In the genomic region with DNA sequence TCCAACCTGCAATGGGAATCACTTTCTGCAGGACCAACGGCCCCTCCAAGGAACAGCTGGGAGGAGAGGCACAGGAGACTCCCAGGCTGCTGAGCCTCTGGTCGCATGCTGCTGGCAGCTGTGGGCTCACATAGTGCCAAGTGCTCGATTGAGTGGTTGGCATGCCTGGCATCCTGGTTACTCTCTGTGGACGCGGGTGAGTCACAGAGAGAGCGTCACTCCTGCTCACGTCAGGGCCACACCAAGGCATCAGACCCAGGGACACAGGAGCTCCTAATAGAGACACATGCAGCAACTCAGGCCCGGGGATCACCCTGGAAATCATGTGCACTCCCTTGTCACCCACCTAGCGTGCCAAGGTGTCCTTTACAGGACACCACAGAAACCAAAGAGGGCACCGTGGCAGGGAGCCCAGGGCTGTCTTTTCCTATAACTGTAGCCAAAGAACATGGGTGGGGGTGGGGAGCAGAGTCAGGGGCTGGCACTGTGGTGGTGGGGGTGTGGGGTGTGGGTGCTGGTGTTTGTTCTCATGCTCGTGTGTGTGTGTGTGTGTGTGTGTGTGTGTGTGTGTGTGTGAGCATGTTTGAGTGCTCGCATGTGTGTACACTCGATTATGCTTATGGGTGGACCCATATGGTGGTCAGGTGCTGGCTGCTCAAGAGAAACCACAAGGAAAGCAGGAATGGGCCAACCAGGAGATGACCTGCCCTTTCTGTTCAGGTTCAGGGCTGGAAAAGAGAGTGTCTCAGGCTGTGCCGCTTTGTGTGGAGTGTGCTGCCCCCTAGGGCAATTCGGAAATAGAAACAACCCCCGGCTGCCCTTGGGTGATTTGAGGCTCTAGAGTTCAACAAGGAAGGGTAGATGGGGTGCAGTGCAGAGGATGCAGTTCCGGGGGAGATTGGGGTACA, we compare ENCODE assay signal across 8 mouse cellular contexts.
DNase-seq lines count a peak whose midpoint lies in the region; ATAC-seq and TF ChIP-seq lines count a peak whose summit lies in the region.

No protein-coding gene starts in this region.

- H3K9ac ChIP-seq in heart, embryonic 11.5 days (ENCODE audit: low read depth, low read length), result no peak overlapping the region
- no peak overlapping the region for H3K9ac ChIP-seq in kidney, embryonic 14.5 days (ENCODE audit: low read depth, low read length)
- H3K9ac ChIP-seq in lung, postnatal 0 days (replicated peaks; ENCODE audit: low read depth), result no peak overlapping the region

- peak; percentile 60 for TF ChIP-seq CTCF in C2C12 (IDR thresholded peaks at IDR 0.05; ENCODE audit: control insufficient read depth, insufficient read depth, insufficient read length)
- TF ChIP-seq CTCF in lung, postnatal 0 days (IDR thresholded peaks at IDR 0.05), result peak; percentile 83
- peak; percentile 46; the same call in 1 of the 2 replicates for TF ChIP-seq CTCF in olfactory bulb, adult 2 months (IDR thresholded peaks at IDR 0.05; ENCODE audit: insufficient read depth, low read depth, low read length)

- ATAC-seq in heart, embryonic 11.5 days (replicated peaks; ENCODE audit: insufficient number of reproducible peaks, low FRiP score, low TSS enrichment), result peak; percentile 29; the same call in 1 of the 2 replicates
- peak; percentile 70; the same call in 1 of the 2 replicates for ATAC-seq in kidney, embryonic 14.5 days (ENCODE audit: low FRiP score, low TSS enrichment)
- peak; percentile 91 for ATAC-seq in lung, postnatal 0 days
- ATAC-seq in erythroid progenitor cell, adult 5-6 weeks (replicated peaks; ENCODE audit: low FRiP score, poor library complexity, severe bottlenecking), result no peak

- 0 out of 2 replicates have a peak, but pooled peaks have one; percentile 9 for TF ChIP-seq POLR2A in olfactory bulb, adult 2 months (IDR thresholded peaks at IDR 0.05; ENCODE audit: insufficient read depth, low read depth, low read length)

- H3K79me3 ChIP-seq in C2C12 (ENCODE audit: low read depth), result no peaks in the 10 kb centered on the region

- H3K4me2 ChIP-seq in heart, embryonic 11.5 days, result no peak overlapping the region
- H3K4me2 ChIP-seq in kidney, embryonic 14.5 days (replicated peaks; ENCODE audit: low read depth, low read length), result no peak overlapping the region
- no peak overlapping the region for H3K4me2 ChIP-seq in lung, postnatal 0 days (replicated peaks; ENCODE audit: low read depth, low read length)

- H3K27ac ChIP-seq in embryonic facial prominence, embryonic 10.5 days (replicated peaks), result peak overlapping the region; percentile 30; the same call in 1 of the 2 replicates
- no peak overlapping the region for H3K27ac ChIP-seq in heart, embryonic 11.5 days (ENCODE audit: low read depth, low read length)
- no peak overlapping the region for H3K27ac ChIP-seq in kidney, embryonic 14.5 days (ENCODE audit: low read depth, low read length)
- 0 out of 2 replicates have a peak overlapping the region, but pooled peaks have one; percentile 14 for H3K27ac ChIP-seq in lung, postnatal 0 days (ENCODE audit: low read length)
- no peak overlapping the region for H3K27ac ChIP-seq in olfactory bulb, adult 2 months (ENCODE audit: insufficient read depth, low read depth, low read length)

- no peak overlapping the region for H3K4me3 ChIP-seq in C2C12 (ENCODE audit: insufficient read depth, poor library complexity, severe bottlenecking)
- H3K4me3 ChIP-seq in embryonic facial prominence, embryonic 10.5 days, result no peak overlapping the region
- H3K4me3 ChIP-seq in heart, embryonic 11.5 days (ENCODE audit: low read depth, low read length), result no peak overlapping the region
- no peak overlapping the region for H3K4me3 ChIP-seq in kidney, embryonic 14.5 days (ENCODE audit: low read length)
- H3K4me3 ChIP-seq in lung, postnatal 0 days (ENCODE audit: low read depth, low read length), result no peak overlapping the region
- no peak overlapping the region for H3K4me3 ChIP-seq in olfactory bulb, adult 2 months (ENCODE audit: insufficient read depth, low read depth, low read length)

- H3K4me1 ChIP-seq in embryonic facial prominence, embryonic 10.5 days, result peaks cover 15% of the 10 kb centered on the region
- H3K4me1 ChIP-seq in heart, embryonic 11.5 days (ENCODE audit: control insufficient read depth, insufficient read depth, low read length), result peaks cover 13% of the 10 kb centered on the region; the same call in 1 of the 2 replicates
- no peaks in the 10 kb centered on the region for H3K4me1 ChIP-seq in kidney, embryonic 14.5 days (ENCODE audit: control insufficient read depth, insufficient read depth, low read length)
- no peaks in the 10 kb centered on the region for H3K4me1 ChIP-seq in lung, postnatal 0 days (ENCODE audit: insufficient read depth, low read depth, low read length)
- peaks cover 11% of the 10 kb centered on the region for H3K4me1 ChIP-seq in olfactory bulb, adult 2 months (ENCODE audit: control insufficient read depth, insufficient read depth, low read length)

- WGBS in embryonic facial prominence, embryonic 10.5 days, result 75% methylated on average over 17 of the region's 17 CpGs
- WGBS in heart, embryonic 11.5 days (ENCODE audit: insufficient replicate concordance), result 73% methylated on average over 17 of the region's 17 CpGs
- WGBS in kidney, embryonic 14.5 days, result 71% methylated on average over 17 of the region's 17 CpGs
- WGBS in lung, postnatal 0 days, result 54% methylated on average over 17 of the region's 17 CpGs
- WGBS in olfactory bulb, adult 2 months, result 51% methylated on average over 17 of the region's 17 CpGs

- H3K9me3 ChIP-seq in embryonic facial prominence, embryonic 10.5 days, result no peaks in the 10 kb centered on the region
- H3K9me3 ChIP-seq in heart, embryonic 11.5 days (replicated peaks; ENCODE audit: control insufficient read depth, low read length), result no peaks in the 10 kb centered on the region
- no peaks in the 10 kb centered on the region for H3K9me3 ChIP-seq in kidney, embryonic 14.5 days (ENCODE audit: control insufficient read depth, low read length)
- no peaks in the 10 kb centered on the region for H3K9me3 ChIP-seq in lung, postnatal 0 days (ENCODE audit: low read length)

- H3ac ChIP-seq in C2C12 (ENCODE audit: control insufficient read depth, insufficient read length, low read depth), result no peak overlapping the region

- H3K36me3 ChIP-seq in C2C12 (ENCODE audit: control insufficient read depth, insufficient read depth), result no peaks in the 10 kb centered on the region
- H3K36me3 ChIP-seq in embryonic facial prominence, embryonic 10.5 days (replicated peaks), result no peaks in the 10 kb centered on the region
- H3K36me3 ChIP-seq in heart, embryonic 11.5 days (ENCODE audit: control insufficient read depth, insufficient read depth, low read length), result no peaks in the 10 kb centered on the region
- no peaks in the 10 kb centered on the region for H3K36me3 ChIP-seq in kidney, embryonic 14.5 days (ENCODE audit: control insufficient read depth, insufficient read depth, low read length)
- H3K36me3 ChIP-seq in lung, postnatal 0 days (ENCODE audit: insufficient read depth, low read length), result no peaks in the 10 kb centered on the region

- peaks cover 20% of the 10 kb centered on the region for H3K27me3 ChIP-seq in C2C12 (ENCODE audit: control insufficient read depth, insufficient read depth, insufficient read length)
- H3K27me3 ChIP-seq in embryonic facial prominence, embryonic 10.5 days (replicated peaks; ENCODE audit: low read depth, poor library complexity, severe bottlenecking), result 0 out of 2 replicates have a peak, but pooled peaks cover 7% of the 10 kb centered on the region
- H3K27me3 ChIP-seq in heart, embryonic 11.5 days (ENCODE audit: control insufficient read depth, insufficient read depth, low read length), result no peaks in the 10 kb centered on the region
- no peaks in the 10 kb centered on the region for H3K27me3 ChIP-seq in kidney, embryonic 14.5 days (ENCODE audit: control insufficient read depth, insufficient read depth, low read length)
- no peaks in the 10 kb centered on the region for H3K27me3 ChIP-seq in lung, postnatal 0 days (replicated peaks; ENCODE audit: insufficient read depth, low read length)

- TF ChIP-seq EP300 in lung, postnatal 0 days (IDR thresholded peaks at IDR 0.05), result peak; percentile 64

- peak; percentile 93 for DNase-seq in adrenal gland, adult 2 months
- DNase-seq in embryonic facial prominence, embryonic 10.5 days (ENCODE audit: low spot score), result peak; percentile 66
- DNase-seq in lung, postnatal 0 days (ENCODE audit: low spot score), result peak; percentile 87

- H3K79me2 ChIP-seq in C2C12 (ENCODE audit: control insufficient read depth, insufficient read depth), result no peaks in the 10 kb centered on the region

TF ChIP-seq in C2C12, 6 proteins besides CTCF, POLR2A, EP300 and RAD21:
- peak; percentile 80 for TF ChIP-seq MYOD1 (IDR thresholded peaks at IDR 0.05; ENCODE audit: control insufficient read depth, insufficient read length, low read depth)
- TF ChIP-seq USF1 (IDR thresholded peaks at IDR 0.05; ENCODE audit: low read depth), result no peak
- TF ChIP-seq MYOG (IDR thresholded peaks at IDR 0.05; ENCODE audit: control insufficient read depth, extremely low read depth, insufficient read length), result no peak
- TF ChIP-seq CEBPB (IDR thresholded peaks at IDR 0.05; ENCODE audit: low read depth), result no peak
- peak; percentile 91 for TF ChIP-seq MAX (IDR thresholded peaks at IDR 0.05)
- TF ChIP-seq FOSL1 (IDR thresholded peaks at IDR 0.05; ENCODE audit: insufficient read depth, low read length, poor library complexity, severe bottlenecking), result peak; percentile 54

Comparison
In these comparisons a context has a peak if more than half of its experiments do, and no peak if none do; other contexts are left out.
1. H3K27ac ChIP-seq: peak in embryonic facial prominence, embryonic 10.5 days (single experiment) and lung, postnatal 0 days (single experiment); none in heart, embryonic 11.5 days (single experiment), kidney, embryonic 14.5 days (single experiment) and olfactory bulb, adult 2 months (single experiment).
2. Peak in every context shown above with its lines, with median percentiles within 50 percentile points of each other: CTCF ChIP-seq and DNase-seq.